ENCODE assay signal across 9 mouse cellular contexts in genomic region chr6:112362349-112362958, GRCm38 (mm10). TPM values are rescaled to one million over a fixed set of nuclear protein-coding genes. Genes with fewer than 3 reads are reported as not detected.
A peak's percentile ranks its signal among the peaks of the same experiment; 100 is the strongest.
DNase-seq lines count a peak whose midpoint lies in the region; ATAC-seq and TF ChIP-seq lines count a peak whose summit lies in the region.
"Had no signal": no experiment of that assay in that cellular context is flagged by ENCODE, and none has a peak within 500 bp of the region (broad histone marks: within the 10 kb centered on the region; RNA-seq: fewer than 3 reads in every experiment).

No protein-coding gene starts in this region.

- peak; percentile 88 for TF ChIP-seq CTCF in liver, adult 2 months (IDR thresholded peaks at IDR 0.05; ENCODE audit: low read depth, low read length)
- TF ChIP-seq CTCF in kidney, adult 2 months (conservative IDR thresholded peaks at IDR 0.05; ENCODE audit: insufficient read depth, insufficient read length, low read depth, low read length), result peak; percentile 94
- TF ChIP-seq CTCF in midbrain, postnatal 0 days (IDR thresholded peaks at IDR 0.05), result peak; percentile 90

- no peak for TF ChIP-seq POLR2A in liver, adult 2 months (IDR thresholded peaks at IDR 0.05; ENCODE audit: extremely low read depth, insufficient read depth, low read length)
- TF ChIP-seq POLR2A in kidney, adult 2 months (IDR thresholded peaks at IDR 0.05; ENCODE audit: low read depth, low read length), result no peak

- H3K9ac ChIP-seq in liver, adult 2 months (ENCODE audit: low read depth, low read length), result no peak overlapping the region
- H3K9ac ChIP-seq in liver, embryonic 12.5 days, result no peak overlapping the region
- no peak overlapping the region for H3K9ac ChIP-seq in midbrain, postnatal 0 days (replicated peaks; ENCODE audit: low read length, poor library complexity, severe bottlenecking)

- intact Hi-C loops in left cerebral cortex, postnatal 25 days (cut with DNase I), result loop anchor here (1.0 to 5.0 kb wide), 2 partner anchors 80 to 155 kb away; no protein-coding TSS in a partner anchor

- H3K27me3 ChIP-seq in liver, adult 2 months (ENCODE audit: control insufficient read depth, insufficient read depth, low read length), result no peaks in the 10 kb centered on the region
- H3K27me3 ChIP-seq in liver, embryonic 12.5 days (replicated peaks), result no peaks in the 10 kb centered on the region; the same call in 1 of the 2 replicates
- H3K27me3 ChIP-seq in kidney, adult 2 months (replicated peaks; ENCODE audit: control insufficient read depth, insufficient read depth, low read length), result no peaks in the 10 kb centered on the region
- H3K27me3 ChIP-seq in midbrain, postnatal 0 days (ENCODE audit: insufficient read depth, low read length), result peaks cover 4% of the 10 kb centered on the region; the same call in 1 of the 2 replicates

- no peaks in the 10 kb centered on the region for H3K36me3 ChIP-seq in liver, adult 2 months (ENCODE audit: control insufficient read depth, insufficient read depth, low read length)
- no peaks in the 10 kb centered on the region for H3K36me3 ChIP-seq in liver, embryonic 12.5 days
- H3K36me3 ChIP-seq in kidney, adult 2 months (ENCODE audit: control insufficient read depth, insufficient read depth, low read length), result no peaks in the 10 kb centered on the region
- H3K36me3 ChIP-seq in midbrain, postnatal 0 days (ENCODE audit: insufficient read depth, low read length), result no peaks in the 10 kb centered on the region

- no peak for ATAC-seq in liver, embryonic 12.5 days
- peak; percentile 79 for ATAC-seq in midbrain, postnatal 0 days (ENCODE audit: low FRiP score)

- 27% methylated on average over 6 of the region's 6 CpGs for WGBS in liver, adult 2 months
- WGBS in liver, embryonic 12.5 days (ENCODE audit: insufficient replicate concordance), result 24% methylated on average over 6 of the region's 6 CpGs
- WGBS in kidney, adult 2 months, result 25% methylated on average over 6 of the region's 6 CpGs
- WGBS in midbrain, postnatal 0 days, result 42% methylated on average over 6 of the region's 6 CpGs

- H3K79me2 ChIP-seq in liver, adult 2 months (ENCODE audit: control insufficient read depth, insufficient read depth, low read length), result no peaks in the 10 kb centered on the region

- H3K4me2 ChIP-seq in liver, embryonic 12.5 days, result no peak overlapping the region
- no peak overlapping the region for H3K4me2 ChIP-seq in midbrain, postnatal 0 days (ENCODE audit: low read depth, low read length, poor library complexity, severe bottlenecking)

- H3K9me3 ChIP-seq in liver, embryonic 12.5 days (replicated peaks), result no peaks in the 10 kb centered on the region
- H3K9me3 ChIP-seq in midbrain, postnatal 0 days (ENCODE audit: low read length), result no peaks in the 10 kb centered on the region

- H3K27ac ChIP-seq in liver, adult 2 months (replicated peaks; ENCODE audit: insufficient read depth, low read depth, low read length), result no peak overlapping the region
- H3K27ac ChIP-seq in liver, embryonic 12.5 days, result no peak overlapping the region
- no peak overlapping the region for H3K27ac ChIP-seq in kidney, adult 2 months (ENCODE audit: insufficient read depth, low read depth, low read length)
- H3K27ac ChIP-seq in midbrain, postnatal 0 days (ENCODE audit: low read depth, low read length), result no peak overlapping the region

- no peak overlapping the region for H3K4me3 ChIP-seq in liver, adult 2 months (ENCODE audit: insufficient read depth, low read depth, low read length)
- H3K4me3 ChIP-seq in liver, embryonic 12.5 days, result no peak overlapping the region
- H3K4me3 ChIP-seq in kidney, adult 2 months (ENCODE audit: insufficient read depth, low read depth, low read length), result no peak overlapping the region
- H3K4me3 ChIP-seq in midbrain, postnatal 0 days (ENCODE audit: low read depth, low read length), result no peak overlapping the region
- H3K4me3 ChIP-seq: myocyte had no signal

- no peaks in the 10 kb centered on the region for H3K4me1 ChIP-seq in liver, adult 2 months (ENCODE audit: control insufficient read depth, insufficient read depth, low read length)
- no peaks in the 10 kb centered on the region for H3K4me1 ChIP-seq in liver, embryonic 12.5 days
- H3K4me1 ChIP-seq in kidney, adult 2 months (ENCODE audit: control insufficient read depth, insufficient read depth, low read length), result no peaks in the 10 kb centered on the region
- H3K4me1 ChIP-seq in midbrain, postnatal 0 days (ENCODE audit: insufficient read depth, low read length), result no peaks in the 10 kb centered on the region

- DNase-seq in liver, adult 2 months (ENCODE audit: extremely low read depth, low read depth, low spot score), result peak; percentile 60
- DNase-seq in cerebellum, postnatal 14 days, result peak; percentile 83 to 88
- peak; percentile 72 to 80 for DNase-seq in frontal cortex, postnatal 36 days (ENCODE audit: low spot score in 2 of 2)
- DNase-seq in kidney, adult 2 months, result peak; percentile 74
- peak; percentile 75 to 77 for DNase-seq in left cerebral cortex, postnatal 25 days (ENCODE audit: low spot score in 2 of 2)
- DNase-seq in midbrain, postnatal 0 days (ENCODE audit: low spot score), result peak; percentile 85
- peak; percentile 9 for DNase-seq in thymus, postnatal 0 days (ENCODE audit: low spot score)

RNA-seq across cellular contexts. Expression of gene Ssu2, which starts 25.4 kb away (rescaled TPM):
- not detected in 2 replicates for total RNA-seq in liver, adult 2 months (2014; rRNA removed)
- not detected in 2 replicates for polyA plus RNA-seq in liver, adult 2 months (2012; rRNA removed)
- polyA plus RNA-seq in liver, embryonic 12.5 days (2016; fragmentation: Nextera tagmentation; extraction: Ambion mirVana), result 0.08 TPM in 1 of 2 replicates, not detected in the other
- 2.2 and 3.6 TPM in 2 replicates for polyA plus RNA-seq in kidney, adult 2 months (2012; rRNA removed)
- under 1 TPM in 1 of 2 experiments, not detected in 1; 0.32 TPM for total RNA-seq in left cerebral cortex, postnatal 25 days (2021)
- 0.28 TPM in 1 of 2 replicates, not detected in the other for total RNA-seq in midbrain, postnatal 0 days (2014; rRNA removed)
- polyA plus RNA-seq in midbrain, postnatal 0 days (2015; fragmentation: Nextera tagmentation; extraction: Ambion mirVana), result 0.33 TPM in 1 of 2 replicates, not detected in the other
- polyA plus RNA-seq in thymus, postnatal 0 days (2015; fragmentation: Nextera tagmentation; extraction: Ambion mirVana), result 1.0 and 1.2 TPM in 2 replicates

Comparison
In these comparisons a context has a peak if more than half of its experiments do, and no peak if none do; other contexts are left out.
1. DNase-seq: peak in every context shown above with its lines; median percentile 86 in cerebellum, postnatal 14 days; 85 in midbrain, postnatal 0 days; 76 in frontal cortex, postnatal 36 days; 76 in left cerebral cortex, postnatal 25 days; 74 in kidney, adult 2 months; 60 in liver, adult 2 months; 9 in thymus, postnatal 0 days.